Mouse (Mus musculus): ENCODE data around the gene Pmvk.

- TF ChIP-seq CTCF (IDR thresholded peaks at IDR 0.05; ENCODE audit: low read depth) (no peak), EP300 (optimal IDR thresholded peaks at IDR 0.05) (no peak)
Measured at GRCm38 (mm10) chr3:89408448-89408847, 45.9 kb upstream of the Pmvk start.
